Mouse (Mus musculus) T-cell, adult 2 months (primary cell): ENCODE data around the gene Ppm1m.

ENCODE experiments used
- DNase-seq: peaks from one replicate; pipeline ENCODE4 v3.0.0; 2022; ENCODE audit warnings: low spot score

Ppm1m gene

DNA sequence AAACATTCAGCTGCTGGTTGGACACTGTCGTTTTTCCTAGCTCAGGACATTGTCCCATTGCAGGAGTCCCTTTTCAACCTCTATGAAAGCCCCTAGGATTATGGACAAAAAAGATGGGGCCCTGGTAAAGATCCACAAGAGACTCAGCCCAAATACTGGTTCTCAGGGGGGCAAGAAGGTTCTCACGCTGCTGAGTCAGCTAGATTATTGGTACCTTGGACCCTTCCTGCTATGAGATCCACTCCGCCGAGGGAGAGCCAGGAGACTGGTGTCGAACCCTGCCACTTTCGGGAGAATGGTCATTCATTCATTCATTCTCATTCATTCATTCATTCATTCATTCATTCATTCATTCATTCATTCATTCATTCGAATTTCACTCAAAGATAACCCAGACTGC, 17.4 kb upstream of the Ppm1m start:
- no peak for DNase-seq

GRCm38 (mm10) chr9:106215341-106216125, 16.0 kb upstream of the Ppm1m start:
- DNase-seq = peak; percentile 67

DNA sequence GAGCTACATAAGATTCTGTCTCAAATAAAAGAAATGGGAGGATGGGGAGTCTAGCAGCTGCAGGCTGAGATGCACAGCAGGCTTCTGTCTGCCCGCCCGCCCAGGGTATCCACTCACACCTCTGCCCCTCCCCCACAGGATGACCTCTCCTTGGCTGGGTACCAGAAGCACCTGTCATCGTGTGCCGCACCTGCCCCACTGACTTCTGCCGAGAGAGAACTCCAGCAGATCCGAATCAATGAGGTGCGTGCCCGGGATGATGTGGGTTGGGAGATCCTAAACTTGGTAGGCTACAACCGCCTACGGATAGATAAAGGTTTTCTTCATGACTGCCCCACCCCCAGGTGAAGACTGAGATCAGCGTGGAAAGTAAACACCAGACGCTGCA, 13.0 kb upstream of the Ppm1m start:
- no peak for DNase-seq

DNA sequence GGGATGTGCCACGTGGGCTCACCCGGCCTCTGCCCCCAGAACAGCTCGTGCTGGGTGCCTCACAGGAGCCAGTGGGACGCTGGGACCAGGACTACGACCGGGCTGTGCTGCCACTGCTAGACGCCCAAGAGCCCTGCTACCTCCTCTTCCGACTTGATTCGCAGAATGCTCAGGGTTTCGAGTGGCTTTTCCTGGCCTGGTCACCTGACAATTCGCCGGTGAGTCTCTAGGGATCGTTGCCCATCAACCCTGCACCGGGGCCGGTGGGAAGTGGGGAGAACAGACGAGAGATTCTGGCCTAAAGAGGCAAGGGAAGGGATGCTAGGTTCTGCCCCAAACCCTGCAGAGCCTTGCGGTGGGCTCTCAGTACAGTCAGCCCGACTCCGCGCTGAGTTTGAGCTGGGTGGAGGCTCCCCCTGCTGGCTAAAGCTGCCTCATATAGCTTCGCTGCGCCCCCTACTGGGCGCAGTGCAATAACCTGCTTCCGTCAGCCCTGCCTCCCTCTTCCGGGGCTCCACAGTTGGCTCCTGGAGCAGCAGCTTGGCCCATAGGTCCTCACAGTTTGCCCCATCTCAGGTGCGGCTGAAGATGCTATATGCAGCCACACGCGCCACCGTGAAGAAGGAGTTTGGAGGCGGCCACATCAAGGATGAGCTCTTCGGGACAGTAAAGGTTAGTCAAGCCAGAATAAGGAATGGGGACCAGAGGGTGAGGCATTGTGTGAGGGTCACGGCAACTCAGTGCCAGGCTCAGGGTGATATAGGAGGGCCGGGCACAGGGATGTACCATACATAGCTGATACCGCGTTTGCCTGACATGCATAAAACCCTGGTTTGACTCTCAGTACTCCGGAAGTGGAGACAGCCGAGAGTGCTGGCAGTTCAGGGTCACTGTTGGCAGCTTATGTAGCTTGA, 12.4 kb upstream of the Ppm1m start:
- peak; percentile 88 for DNase-seq

DNA sequence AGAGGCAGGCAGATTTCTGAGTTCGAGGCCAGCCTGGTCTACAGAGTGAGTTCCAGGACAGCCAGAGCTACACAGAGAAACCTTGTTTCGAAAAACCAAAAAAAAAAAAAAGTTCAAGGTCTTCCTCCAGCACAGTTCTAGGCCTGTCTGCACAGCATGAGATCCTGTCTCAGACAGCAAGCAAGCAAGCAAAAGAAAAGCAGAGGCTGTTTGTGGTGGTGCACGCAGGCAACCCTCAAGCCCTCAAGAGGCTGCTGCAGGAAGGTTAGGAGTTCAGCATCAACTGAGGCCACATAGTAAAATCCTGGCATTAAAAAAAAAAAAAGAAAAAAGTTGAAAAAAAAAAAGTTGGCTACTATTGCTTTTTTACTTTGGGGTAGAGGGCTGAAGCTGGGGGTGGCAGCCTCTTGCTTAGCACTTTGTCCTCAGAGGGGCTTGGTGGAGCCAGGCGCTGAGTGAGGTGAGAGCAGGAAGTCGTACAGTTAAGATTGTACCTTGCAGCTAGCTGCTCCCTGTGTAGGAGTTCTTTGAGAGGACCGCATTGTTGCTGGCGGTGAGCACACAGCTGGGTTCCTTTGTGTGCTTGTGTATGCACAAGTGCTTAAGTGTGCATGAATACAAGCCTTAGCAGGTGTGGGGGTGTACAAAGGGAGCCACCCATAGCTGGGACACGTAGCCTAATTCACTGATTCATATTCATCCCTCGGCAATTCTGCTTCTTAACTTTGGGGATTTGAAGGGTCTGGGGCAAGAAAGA, 11.5 kb upstream of the Ppm1m start:
- peak; percentile 61 for DNase-seq

GRCm38 (mm10) chr9:106209954-106210353, 10.4 kb upstream of the Ppm1m start:
- no peak for DNase-seq

DNA sequence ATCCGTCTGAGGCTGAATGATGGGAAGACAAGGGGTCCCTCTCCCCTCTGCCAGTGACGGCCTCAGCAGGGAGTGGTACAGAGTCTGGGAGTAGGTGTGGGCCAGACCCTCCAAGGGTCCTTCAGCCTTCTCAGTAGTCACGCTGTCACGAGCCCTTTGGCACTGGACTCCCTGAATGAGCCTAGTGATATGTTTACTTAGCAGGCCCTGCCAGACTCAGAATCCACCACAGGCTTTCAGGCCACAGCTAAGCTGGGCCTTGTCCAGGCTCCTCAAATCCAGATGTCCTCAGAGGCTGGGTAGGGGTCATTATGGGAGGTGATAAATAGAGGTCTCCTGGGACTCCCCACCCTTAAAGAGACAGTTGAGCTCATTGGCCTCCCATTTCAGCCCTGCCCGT, 8.6 kb upstream of the Ppm1m start:
- DNase-seq = no peak

GRCm38 (mm10) chr9:106206515-106206914, 7.0 kb upstream of the Ppm1m start:
- no peak for DNase-seq

- no peak for DNase-seq
These were observed 6.3 kb upstream of the Ppm1m start for GRCm38 (mm10) chr9:106205713-106206290.

GRCm38 (mm10) chr9:106203990-106204851, 4.7 kb upstream of the Ppm1m start:
- no peak for DNase-seq

DNA sequence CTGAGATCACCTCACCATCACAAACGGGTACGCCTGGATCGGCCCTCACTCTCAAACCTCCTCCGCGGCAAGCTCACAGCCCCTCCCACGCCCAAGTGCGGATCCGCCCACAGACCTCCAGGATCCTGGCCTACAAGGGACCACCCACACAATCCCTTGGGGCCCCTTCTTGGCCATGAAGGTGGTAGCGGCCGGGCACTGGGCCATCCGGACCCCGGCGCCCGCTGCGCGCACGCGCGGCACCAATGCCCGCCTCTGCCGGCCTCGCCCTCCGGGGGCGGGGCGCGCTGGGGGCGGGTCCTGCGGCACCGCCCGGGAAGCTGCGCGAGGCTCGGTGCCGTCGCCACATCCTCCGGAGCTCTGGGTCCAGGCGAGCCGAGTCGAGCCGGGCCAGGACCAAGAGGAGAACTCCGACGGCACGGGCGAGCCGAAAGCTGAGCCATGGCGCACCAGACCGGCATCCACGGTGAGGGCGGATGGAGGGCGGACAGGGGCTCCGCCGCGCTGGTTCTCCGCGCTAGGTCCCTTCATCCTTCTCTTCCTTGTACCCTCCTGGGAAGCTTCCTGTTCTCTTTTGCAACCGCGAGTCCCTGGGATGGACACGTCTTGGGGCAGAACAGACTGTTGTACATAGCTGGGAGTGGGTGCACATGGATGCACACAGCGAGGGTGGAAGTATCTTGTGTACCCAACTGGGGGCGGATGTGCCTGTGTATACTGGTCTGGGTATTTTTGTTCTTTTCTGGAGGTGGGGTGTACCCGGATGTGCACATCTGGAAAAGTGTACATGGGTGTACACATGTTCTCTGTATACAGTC, 3.5 kb upstream of the Ppm1m start, which contains the start of gene Twf2:
TSS of gene Twf2 (plus strand) at position 290 of the 818 bp plus-strand sequence.
- DNase-seq = peak; percentile 92

DNA sequence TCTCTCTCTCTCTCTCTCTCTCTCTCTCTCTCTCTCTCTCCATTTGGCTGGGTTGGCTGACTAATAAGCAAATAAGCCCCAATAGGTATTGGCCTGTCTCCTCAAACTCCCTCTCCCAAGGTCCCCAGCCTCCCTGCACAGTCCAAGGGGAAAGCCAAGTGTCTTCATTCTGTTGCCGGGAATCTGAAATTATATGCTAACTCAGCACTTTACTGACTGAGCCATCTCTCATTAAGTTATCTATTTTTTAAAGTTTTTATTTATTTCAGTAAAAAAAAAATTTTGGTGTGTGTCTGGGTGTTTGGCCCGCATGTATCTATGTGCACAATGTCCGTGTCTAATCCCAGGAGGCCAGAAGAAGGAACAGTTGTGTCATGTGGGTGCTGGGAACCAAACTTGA, 2.3 kb upstream of the Ppm1m start:
- no peak for DNase-seq

GRCm38 (mm10) chr9:106198962-106199458, 536 bp downstream of the Ppm1m start:
- peak; percentile 44 for DNase-seq

DNA sequence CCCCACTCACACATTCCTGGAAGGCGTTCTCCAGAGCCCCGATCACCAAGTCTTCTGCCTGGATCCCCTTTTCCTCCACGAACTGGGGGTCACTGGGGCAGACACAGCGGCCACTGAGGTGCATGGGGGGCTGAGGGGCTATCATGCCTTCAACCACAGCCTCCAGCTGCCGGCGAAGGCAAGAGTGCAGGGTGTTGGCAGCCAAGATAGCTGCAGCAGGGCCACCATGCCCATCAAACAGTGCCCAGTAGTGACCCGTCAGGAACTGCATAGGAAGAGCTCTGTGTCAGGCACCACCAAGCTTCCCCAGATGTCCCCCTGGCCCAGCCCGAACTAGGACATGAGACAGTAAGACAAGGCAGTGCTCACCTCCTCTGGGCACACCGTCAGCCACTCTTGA, 1.8 kb downstream of the Ppm1m start:
- no peak for DNase-seq

DNA sequence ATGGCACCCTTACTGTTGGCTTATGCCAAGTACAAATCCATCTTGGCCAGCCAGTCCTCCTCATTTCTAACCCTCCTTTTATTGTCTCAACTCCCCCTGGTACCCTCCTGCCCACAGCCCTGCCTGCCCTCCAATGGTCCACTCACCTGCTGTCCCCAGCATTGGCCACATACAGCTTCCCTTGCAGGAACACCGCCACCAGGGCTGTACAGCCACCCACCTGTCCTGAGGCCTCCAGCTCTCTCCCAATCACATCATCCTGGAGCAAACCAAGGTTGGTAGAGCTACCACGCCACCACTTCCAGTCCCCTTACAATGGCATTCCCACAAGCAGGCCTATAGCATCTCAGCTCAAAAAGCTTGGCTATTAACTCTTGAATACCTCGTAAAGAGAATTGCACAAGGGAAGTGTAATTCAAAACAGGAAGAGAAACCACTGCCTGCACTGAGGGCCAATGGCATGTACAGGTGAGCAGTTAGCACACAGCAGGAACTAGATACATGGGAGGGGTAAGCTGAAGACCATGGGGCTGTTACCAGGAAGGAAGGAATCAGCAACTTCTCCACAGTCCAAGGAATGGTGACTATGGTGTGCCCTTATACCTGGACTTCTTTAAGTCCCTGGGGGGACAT, 2.3 kb downstream of the Ppm1m start:
- no peak for DNase-seq

DNA sequence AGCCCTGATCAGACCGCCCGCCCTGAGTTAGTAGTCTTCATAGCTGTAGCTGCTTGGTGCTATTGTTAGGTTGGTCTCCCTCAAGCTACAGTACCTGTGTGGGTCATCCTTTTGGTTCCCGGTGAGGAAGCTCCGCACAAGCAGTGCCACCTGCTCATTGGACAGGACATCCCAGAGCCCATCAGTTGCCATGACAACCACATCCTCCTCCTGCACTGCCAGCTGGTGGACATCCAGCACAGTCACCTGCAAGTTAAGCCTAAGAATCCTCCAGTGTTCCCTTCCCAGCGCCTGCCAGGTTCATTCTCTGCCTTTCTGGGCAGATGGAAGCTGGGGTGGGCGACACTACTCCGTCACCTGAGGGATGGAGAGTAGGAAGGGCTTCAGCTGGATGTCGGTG, 3.9 kb downstream of the Ppm1m start:
- no peak for DNase-seq

DNA sequence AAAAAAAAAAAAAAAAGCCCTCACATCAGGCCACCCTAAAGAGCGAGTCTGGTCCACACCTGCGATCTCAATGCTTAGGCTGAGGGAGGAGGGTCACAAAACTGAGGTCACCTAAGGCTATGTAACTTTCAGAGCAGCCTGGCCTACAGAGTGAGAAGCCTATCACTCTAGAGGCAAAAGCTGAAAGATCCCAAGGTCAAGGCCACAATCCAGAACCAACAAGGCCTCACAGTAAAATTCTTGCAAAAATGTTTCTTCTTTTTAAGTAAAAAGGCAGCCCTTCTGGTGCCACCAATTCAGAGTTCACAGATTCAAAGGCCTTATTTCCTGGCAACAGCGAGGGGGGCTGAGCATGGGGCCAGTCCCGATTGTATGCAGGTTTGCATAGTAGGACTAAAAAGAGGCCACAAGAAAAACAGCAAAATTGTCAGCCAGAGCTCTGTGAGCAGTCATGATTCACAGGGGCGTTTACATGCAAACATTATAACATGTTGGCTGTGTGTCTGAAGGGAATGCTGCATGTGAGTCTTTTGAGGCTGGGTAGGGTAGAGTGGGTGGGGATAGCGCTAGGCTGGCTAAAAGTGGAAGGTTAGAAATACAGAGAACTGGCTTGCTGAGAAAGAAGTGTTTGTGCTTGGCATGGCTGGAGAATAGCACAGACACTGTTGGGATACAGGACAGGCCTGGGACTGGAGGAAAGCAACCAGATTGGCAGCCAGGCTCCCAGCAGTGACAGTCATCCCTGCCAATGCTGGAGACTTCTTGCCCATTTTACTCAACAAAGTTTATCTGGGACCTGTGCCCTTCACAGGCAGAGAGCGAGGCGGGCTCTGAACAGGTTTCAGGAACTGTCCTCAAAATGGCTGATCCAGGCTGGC, 5.4 kb downstream of the Ppm1m start:
- no peak for DNase-seq

- DNase-seq = peak; percentile 44
These were observed 6.5 kb downstream of the Ppm1m start for GRCm38 (mm10) chr9:106192998-106193397.
